Mouse (Mus musculus) intestine, embryonic 14.5 days (tissue): ENCODE data around the gene Padi3. TPM values are rescaled to one million over a fixed set of nuclear protein-coding genes. Genes with fewer than 3 reads are reported as not detected.

ENCODE experiments used
- ATAC-seq: fragments of 200-750 bp; cut with Nextera tagmentation; replicated peaks from 2 replicates; pipeline ENCODE4 v1.8.0; 2017; ENCODE audit warnings: low read depth, moderate number of reproducible peaks, moderate TSS enrichment, moderate library complexity; ENCODE audit not compliant: low FRiP score, low TSS enrichment
- DNase-seq: peaks from one replicate; pipeline ENCODE4 v3.0.0-alpha.2; 2018; ENCODE audit warnings: low spot score
- H3K27ac ChIP-seq: fragments of 300-500 bp; sonication (generic); 2 replicates; pipeline ENCODE4 v1.5.1; 2014; ENCODE audit warnings: low read depth, mild to moderate bottlenecking, control low read depth
- H3K27me3 ChIP-seq: fragments of 300-500 bp; sonication (generic); replicated peaks from 2 replicates; pipeline ENCODE4 v1.6.1; 2014; ENCODE audit warnings: low read length, control low read depth; ENCODE audit not compliant: control insufficient read depth, insufficient read depth
- H3K36me3 ChIP-seq: fragments of 300-500 bp; sonication (generic); 2 replicates; pipeline ENCODE4 v1.6.1; 2014; ENCODE audit warnings: low read length, control low read depth; ENCODE audit not compliant: control insufficient read depth, insufficient read depth
- H3K4me1 ChIP-seq: fragments of 300-500 bp; sonication (generic); replicated peaks from 2 replicates; pipeline ENCODE4 v1.6.1; 2014; ENCODE audit warnings: low read length, control low read depth, mixed read lengths; ENCODE audit not compliant: control insufficient read depth, insufficient read depth
- H3K4me2 ChIP-seq: fragments of 300-500 bp; sonication (generic); 2 replicates; pipeline ENCODE4 v1.6.1; 2014; ENCODE audit warnings: low read length
- H3K4me3 ChIP-seq: fragments of 300-500 bp; sonication (generic); 2 replicates; pipeline ENCODE4 v1.5.1; 2014; ENCODE audit warnings: low read depth, low read length, control low read depth, mixed read lengths
- H3K9ac ChIP-seq: fragments of 300-500 bp; sonication (generic); 2 replicates; pipeline ENCODE4 v1.6.1; 2014; ENCODE audit warnings: mild to moderate bottlenecking, low read length
- H3K9me3 ChIP-seq: fragments of 300-500 bp; sonication (generic); 2 replicates; pipeline ENCODE4 v1.6.1; 2016; ENCODE audit warnings: low read length, control low read depth; ENCODE audit not compliant: control insufficient read depth
- WGBS: fragments of 180-500 bp; shearing (Covaris S2); extraction: QIAGEN DNeasy Blood & Tissue Kit; methylation state at CpG from one replicate; pipeline ENCODE4 v1.1.7; 2014; 5-methylcytosine and 5-hydroxymethylcytosine counted together
- polyA plus RNA-seq: library from polyadenylated mRNA; unstranded; fragments of >200 nt; fragmentation: Nextera tagmentation; extraction: Ambion mirVana; gene quantifications from 2 replicates; pipeline ENCODE4 v1.2.1, GENCODE M21; 2014

Gene Padi3
- polyA plus RNA-seq = 0.09 TPM in 1 of 2 replicates, not detected in the other

- Histone ChIP-seq H3K27ac (no peak within 1 kb of the TSS), H3K27me3 (no peaks in the 10 kb centered on the region), H3K9ac (no peak within 1 kb of the TSS), H3K4me3 (no peak within 1 kb of the TSS), H3K9me3 (no peaks in the 10 kb centered on the region), H3K4me2 (no peak within 1 kb of the TSS), H3K4me1 (peaks cover 10% of the 10 kb centered on the region), H3K36me3 (no peaks in the 10 kb centered on the region)
- ATAC-seq (no peak), DNase-seq (no peak)
- WGBS = 63% methylated on average over 15 of the region's 16 CpGs
Measured at GRCm38 (mm10) chr4:140810458-140811260, at the start of gene Padi3. Gene Padi3 (minus strand): TSS chr4:140810648.

- Histone ChIP-seq H3K4me3 (no peak overlapping the region), H3K4me2 (no peak overlapping the region), H3K36me3 (no peaks in the 10 kb centered on the region), H3K9ac (no peak overlapping the region), H3K9me3 (peaks cover 3% of the 10 kb centered on the region; the same call in 1 of the 2 replicates), H3K27ac (no peak overlapping the region), H3K4me1 (no peaks in the 10 kb centered on the region), H3K27me3 (no peaks in the 10 kb centered on the region)
- DNase-seq = no peak
- ATAC-seq = no peak
- 87% methylated on average over 11 of the region's 11 CpGs for WGBS
Measured at GRCm38 (mm10) chr4:140859291-140859690, 48.8 kb upstream of the Padi3 start.

GRCm38 (mm10) chr4:140857813-140858212 lies 47.4 kb upstream of the Padi3 start:
- DNase-seq (no peak), ATAC-seq (no peak)
- WGBS = 70% methylated on average over 7 of the region's 7 CpGs
- no peak overlapping the region for H3K4me2 ChIP-seq
- no peaks in the 10 kb centered on the region for H3K4me1 ChIP-seq
- no peak overlapping the region for H3K27ac ChIP-seq
- H3K27me3 ChIP-seq = no peaks in the 10 kb centered on the region
- H3K36me3 ChIP-seq = no peaks in the 10 kb centered on the region
- no peak overlapping the region for H3K4me3 ChIP-seq
- peaks cover 3% of the 10 kb centered on the region; the same call in 1 of the 2 replicates for H3K9me3 ChIP-seq
- no peak overlapping the region for H3K9ac ChIP-seq

- WGBS = 77% methylated on average over 5 of the region's 5 CpGs
- H3K27me3 ChIP-seq = no peaks in the 10 kb centered on the region
- no peak overlapping the region for H3K4me3 ChIP-seq
- no peaks in the 10 kb centered on the region for H3K36me3 ChIP-seq
- no peak for ATAC-seq
- H3K4me1 ChIP-seq = no peaks in the 10 kb centered on the region
- no peak overlapping the region for H3K27ac ChIP-seq
- H3K9me3 ChIP-seq = peaks cover 3% of the 10 kb centered on the region; the same call in 1 of the 2 replicates
- H3K9ac ChIP-seq = no peak overlapping the region
- no peak for DNase-seq
- H3K4me2 ChIP-seq = no peak overlapping the region
Measured at GRCm38 (mm10) chr4:140857041-140857440, 46.6 kb upstream of the Padi3 start.

- Histone ChIP-seq H3K4me2 (no peak overlapping the region), H3K27ac (no peak overlapping the region), H3K27me3 (no peaks in the 10 kb centered on the region), H3K36me3 (no peaks in the 10 kb centered on the region), H3K4me1 (no peaks in the 10 kb centered on the region), H3K9ac (no peak overlapping the region), H3K4me3 (no peak overlapping the region), H3K9me3 (peaks cover 3% of the 10 kb centered on the region; the same call in 1 of the 2 replicates)
- WGBS = 81% methylated on average over 7 of the region's 10 CpGs
- DNase-seq = no peak
- no peak for ATAC-seq
Measured at GRCm38 (mm10) chr4:140855151-140855550, 44.7 kb upstream of the Padi3 start.

- no peak overlapping the region for H3K4me3 ChIP-seq
- H3K27ac ChIP-seq = no peak overlapping the region
- H3K36me3 ChIP-seq = no peaks in the 10 kb centered on the region
- no peak overlapping the region for H3K4me2 ChIP-seq
- no peak overlapping the region for H3K9ac ChIP-seq
- 47% methylated on average over 10 of the region's 10 CpGs for WGBS
- no peaks in the 10 kb centered on the region for H3K4me1 ChIP-seq
- DNase-seq (no peak), ATAC-seq (0 out of 2 replicates have a peak, but pooled peaks have one; percentile 19)
- H3K9me3 ChIP-seq = peaks cover 3% of the 10 kb centered on the region; the same call in 1 of the 2 replicates
- H3K27me3 ChIP-seq = no peaks in the 10 kb centered on the region
Measured at GRCm38 (mm10) chr4:140854455-140854864, 44.0 kb upstream of the Padi3 start.

- Histone ChIP-seq H3K27ac (no peak overlapping the region), H3K4me3 (no peak overlapping the region), H3K4me1 (no peaks in the 10 kb centered on the region), H3K36me3 (no peaks in the 10 kb centered on the region), H3K9me3 (peaks cover 3% of the 10 kb centered on the region; the same call in 1 of the 2 replicates), H3K9ac (no peak overlapping the region), H3K27me3 (no peaks in the 10 kb centered on the region), H3K4me2 (no peak overlapping the region)
- no peak for ATAC-seq
- WGBS = 65% methylated on average over 8 of the region's 8 CpGs
- DNase-seq = no peak
Measured at GRCm38 (mm10) chr4:140853626-140854025, 43.2 kb upstream of the Padi3 start.

GRCm38 (mm10) chr4:140849310-140849709 lies 38.9 kb upstream of the Padi3 start:
- Histone ChIP-seq H3K27me3 (no peaks in the 10 kb centered on the region), H3K4me1 (no peaks in the 10 kb centered on the region), H3K27ac (no peak overlapping the region), H3K4me3 (no peak overlapping the region), H3K36me3 (no peaks in the 10 kb centered on the region), H3K4me2 (no peak overlapping the region), H3K9ac (no peak overlapping the region), H3K9me3 (no peaks in the 10 kb centered on the region)
- WGBS = 78% methylated on average over 11 of the region's 11 CpGs
- DNase-seq (no peak), ATAC-seq (no peak)

GRCm38 (mm10) chr4:140845666-140846065 lies 35.2 kb upstream of the Padi3 start, which contains the start of gene Padi1:
Gene Padi1 (minus strand): TSS chr4:140845778.
- ATAC-seq (no peak), DNase-seq (no peak)
- 82% methylated on average over 6 of the region's 6 CpGs for WGBS
- Histone ChIP-seq H3K27me3 (no peaks in the 10 kb centered on the region), H3K4me1 (no peaks in the 10 kb centered on the region), H3K36me3 (no peaks in the 10 kb centered on the region), H3K4me3 (no peak within 1 kb of the TSS), H3K9ac (no peak within 1 kb of the TSS), H3K27ac (no peak within 1 kb of the TSS), H3K9me3 (no peaks in the 10 kb centered on the region), H3K4me2 (no peak within 1 kb of the TSS)
